Mouse (Mus musculus) brain, embryonic 14.5 days (tissue): Measurements from ENCODE around the gene Prex1. TPM values are rescaled to one million over a fixed set of nuclear protein-coding genes. Genes with fewer than 3 reads are reported as not detected.
A peak's percentile ranks its signal among the peaks of the same experiment; 100 is the strongest.

Experiments
- DNase-seq: peaks from one replicate; pipeline ENCODE4 v3.0.0-alpha.2; 2011; ENCODE audit warnings: low read depth
- CTCF ChIP-seq: fragments of 200-500 bp; IDR thresholded peaks from 2 replicates; pipeline ENCODE4 v1.5.1; 2012; ENCODE audit warnings: inconsistent platforms, mild to moderate bottlenecking, moderate library complexity, borderline replicate concordance; ENCODE audit not compliant: insufficient read depth, insufficient read length; ENCODE audit errors: extremely low read depth
- POLR2A ChIP-seq: fragments of 200-500 bp; IDR thresholded peaks from 2 replicates; pipeline ENCODE4 v1.6.1; 2012; ENCODE audit warnings: mild to moderate bottlenecking, inconsistent platforms, borderline replicate concordance; ENCODE audit not compliant: poor library complexity, insufficient read depth, insufficient read length, severe bottlenecking; ENCODE audit errors: extremely low read depth
- polyA plus RNA-seq: library from polyadenylated mRNA; depleted of rRNA; stranded (reverse); fragments of >200 nt; gene quantifications from 2 replicates; pipeline ENCODE4 v1.2.3, GENCODE M21; 2012

Gene Prex1
- polyA plus RNA-seq, 1 experiment, result 49.4 TPM

DNA sequence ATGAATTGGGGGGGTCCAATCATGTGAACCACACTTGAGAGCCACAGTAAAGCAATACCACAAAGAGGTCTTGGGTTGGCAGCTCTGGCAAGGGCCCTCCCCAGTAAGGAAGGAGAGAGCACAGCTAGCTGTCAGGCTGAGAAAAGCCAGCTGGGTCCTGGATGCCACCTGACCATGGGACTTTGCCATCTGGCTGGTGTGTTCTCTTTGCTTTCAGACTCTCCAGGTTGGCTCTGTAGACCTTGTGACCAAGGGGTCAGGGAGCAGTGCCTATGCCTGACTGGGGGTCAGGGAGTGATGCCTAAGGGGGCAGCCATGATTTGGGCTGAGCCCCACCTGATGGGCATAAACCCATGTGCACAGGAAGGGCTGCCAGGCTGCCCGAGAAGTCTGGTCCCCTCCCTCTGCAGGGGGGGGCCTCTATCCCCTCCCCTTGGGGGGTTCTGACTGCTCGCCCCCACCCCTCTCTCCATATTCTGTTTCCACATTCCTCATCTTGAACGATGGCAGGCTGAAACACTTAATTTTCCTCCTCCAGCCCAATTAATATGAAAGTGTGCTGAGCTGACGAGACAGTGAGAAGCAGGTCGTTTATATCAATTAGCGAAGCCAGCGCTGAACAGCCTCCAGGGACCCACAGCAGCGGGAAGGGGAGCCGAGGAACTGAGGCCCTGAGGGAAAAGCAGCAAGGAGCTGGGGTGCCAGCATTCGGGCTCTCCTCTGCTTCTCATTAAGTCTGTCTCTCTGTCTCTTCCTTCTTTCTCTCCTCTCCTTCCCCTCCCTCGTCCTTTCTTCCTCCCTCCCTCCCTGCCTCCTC lies 172.3 kb downstream of the Prex1 start:
- DNase-seq, result peak; percentile 82
- TF ChIP-seq POLR2A (no peak), CTCF (no peak)

DNA sequence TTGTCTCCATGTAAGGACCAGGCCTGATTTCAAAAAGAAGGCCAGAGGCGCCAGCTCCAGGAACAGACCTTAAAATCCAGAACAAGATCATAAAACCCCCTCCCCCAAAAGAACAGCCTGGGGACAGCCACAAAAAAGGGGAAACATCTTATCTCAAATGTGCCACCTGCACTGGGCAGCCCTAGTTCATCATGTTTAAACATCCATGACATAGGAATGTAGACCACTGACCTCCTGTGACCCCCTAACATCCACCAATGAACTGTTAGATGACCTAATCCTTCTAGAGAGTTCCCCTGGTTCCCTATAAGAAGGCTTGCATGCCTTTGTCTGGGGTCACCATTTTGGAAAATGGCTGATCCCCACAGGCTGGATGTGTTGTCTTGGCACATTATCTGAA lies 173.4 kb downstream of the Prex1 start:
- no peak for TF ChIP-seq CTCF
- no peak for TF ChIP-seq POLR2A
- DNase-seq, result no peak

DNA sequence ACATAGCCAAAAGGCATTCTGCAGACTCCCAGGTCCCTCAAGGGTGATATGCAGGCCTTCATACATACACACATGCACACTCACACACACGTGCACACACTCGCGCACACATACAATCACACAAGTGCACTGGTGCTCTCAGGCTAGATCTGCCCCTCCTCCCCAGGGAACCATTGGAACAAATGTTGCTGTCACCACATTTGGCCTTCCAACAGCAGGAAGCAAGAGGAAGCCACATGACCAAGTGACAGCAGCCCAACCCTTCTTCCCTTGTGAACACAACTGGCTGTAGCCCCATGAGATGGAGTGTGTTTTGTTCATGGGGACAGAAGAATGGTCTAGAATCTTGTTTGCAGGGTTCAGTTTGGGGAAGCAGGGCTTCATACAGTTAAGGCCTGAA lies 176.7 kb downstream of the Prex1 start:
- no peak for DNase-seq

DNA sequence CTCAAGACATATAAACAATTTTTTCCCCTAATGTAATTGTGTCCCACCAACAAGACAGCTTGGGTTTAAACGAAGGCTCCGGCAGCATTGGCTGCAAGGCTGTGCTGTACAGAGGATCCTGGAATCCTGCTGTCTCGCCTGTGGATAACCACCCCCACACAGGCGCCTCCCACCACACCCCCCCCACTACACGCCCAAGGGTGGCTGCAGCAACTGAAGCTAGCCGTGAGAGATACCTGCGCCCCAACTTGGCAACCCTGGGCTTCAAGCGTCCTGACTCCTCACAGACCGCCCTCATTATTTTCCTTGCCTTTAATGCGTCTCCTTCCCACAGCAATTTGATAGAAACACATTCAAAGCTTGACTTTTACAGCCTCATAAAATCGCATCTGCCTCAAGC lies 178.1 kb downstream of the Prex1 start:
- no peak for DNase-seq

More for the DNA sequence above, 176.7 kb downstream of the Prex1 start:
- TF ChIP-seq POLR2A (no peak), CTCF (no peak)

DNA sequence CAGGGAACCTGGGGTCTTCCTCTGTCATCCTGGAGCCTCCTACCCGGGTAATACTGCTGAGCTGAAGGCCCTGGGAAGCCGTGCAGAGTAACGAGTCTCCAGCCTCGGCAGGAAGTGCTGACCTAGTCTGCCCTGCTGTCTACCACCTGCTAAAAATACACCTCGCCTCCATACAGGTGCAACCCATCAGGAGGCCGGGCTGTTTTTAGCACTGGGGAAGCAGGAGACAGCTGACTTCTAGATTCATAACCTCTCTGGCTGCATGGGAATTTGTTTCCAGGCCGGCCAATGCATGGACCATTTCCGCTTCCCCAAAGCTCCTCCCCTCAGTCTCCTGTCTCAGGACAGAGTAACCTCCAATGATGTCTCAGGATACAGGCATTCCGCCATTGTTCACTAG lies 187.4 kb downstream of the Prex1 start:
- TF ChIP-seq CTCF (no peak), POLR2A (no peak)

More for the DNA sequence above, 178.1 kb downstream of the Prex1 start:
- TF ChIP-seq CTCF (no peak), POLR2A (no peak)

DNA sequence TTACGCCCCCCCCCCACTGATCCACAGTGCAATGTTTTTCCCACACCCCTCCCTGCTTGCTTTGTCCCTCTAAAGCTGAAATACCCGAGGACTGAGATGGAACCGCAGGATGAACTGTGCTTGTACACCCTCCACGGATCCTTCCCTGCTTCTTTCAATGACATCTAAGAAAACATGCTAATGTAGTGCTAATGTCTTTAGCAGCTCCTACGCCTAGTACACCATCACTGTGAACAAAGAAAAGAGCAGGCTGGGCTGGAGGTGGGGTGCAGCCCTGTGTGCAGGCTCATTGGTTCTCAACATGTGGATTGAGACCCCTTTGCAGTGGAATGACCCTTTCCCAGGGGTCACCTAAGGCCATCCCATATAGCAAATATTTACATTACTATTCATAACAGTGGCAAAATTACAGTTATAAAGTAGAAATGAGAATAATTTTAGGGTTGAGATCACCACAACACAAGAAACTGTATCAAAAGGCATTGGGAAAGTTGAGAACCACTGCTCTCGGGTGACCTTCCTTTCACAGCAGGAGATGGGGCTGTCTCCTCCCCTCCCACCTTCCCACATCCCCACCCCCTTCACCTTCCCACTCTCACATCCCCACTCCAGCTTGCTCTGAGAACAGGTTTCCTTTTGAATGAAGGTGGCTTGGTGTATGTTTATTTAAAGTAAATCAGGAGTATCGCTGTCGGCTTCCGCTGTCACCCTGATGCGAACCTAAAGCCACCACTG lies 190.3 kb downstream of the Prex1 start:
- DNase-seq, result no peak

More for the DNA sequence above, 187.4 kb downstream of the Prex1 start:
- no peak for DNase-seq

DNA sequence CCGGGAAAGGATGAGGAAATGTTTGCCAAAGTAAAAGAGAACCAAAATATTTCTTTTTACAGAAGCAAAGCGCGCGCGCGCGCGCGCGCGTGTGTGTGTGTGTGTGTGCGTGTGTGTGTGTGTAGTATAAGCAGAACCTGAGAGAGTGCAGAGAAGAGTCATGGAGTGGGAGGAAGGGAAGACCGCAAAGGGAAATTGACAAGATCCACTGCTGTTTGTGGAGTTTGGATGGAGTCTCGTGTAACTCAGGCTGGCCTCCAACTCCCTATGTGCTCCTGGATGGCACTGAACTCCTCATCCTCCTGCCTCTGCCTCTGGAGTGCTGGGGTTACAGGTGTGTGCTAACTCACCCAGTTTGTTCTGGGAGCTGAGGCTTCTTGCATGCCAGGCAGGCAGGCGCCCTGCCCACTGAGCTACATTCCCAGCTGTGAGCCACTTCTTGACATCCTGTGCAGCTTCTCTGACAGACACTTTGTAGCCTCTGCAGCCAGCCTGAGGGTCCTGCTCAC lies 191.0 kb downstream of the Prex1 start:
- TF ChIP-seq POLR2A, result no peak
- TF ChIP-seq CTCF, result no peak
- no peak for DNase-seq

More for the DNA sequence above, 190.3 kb downstream of the Prex1 start:
- TF ChIP-seq CTCF (no peak), POLR2A (no peak)

DNA sequence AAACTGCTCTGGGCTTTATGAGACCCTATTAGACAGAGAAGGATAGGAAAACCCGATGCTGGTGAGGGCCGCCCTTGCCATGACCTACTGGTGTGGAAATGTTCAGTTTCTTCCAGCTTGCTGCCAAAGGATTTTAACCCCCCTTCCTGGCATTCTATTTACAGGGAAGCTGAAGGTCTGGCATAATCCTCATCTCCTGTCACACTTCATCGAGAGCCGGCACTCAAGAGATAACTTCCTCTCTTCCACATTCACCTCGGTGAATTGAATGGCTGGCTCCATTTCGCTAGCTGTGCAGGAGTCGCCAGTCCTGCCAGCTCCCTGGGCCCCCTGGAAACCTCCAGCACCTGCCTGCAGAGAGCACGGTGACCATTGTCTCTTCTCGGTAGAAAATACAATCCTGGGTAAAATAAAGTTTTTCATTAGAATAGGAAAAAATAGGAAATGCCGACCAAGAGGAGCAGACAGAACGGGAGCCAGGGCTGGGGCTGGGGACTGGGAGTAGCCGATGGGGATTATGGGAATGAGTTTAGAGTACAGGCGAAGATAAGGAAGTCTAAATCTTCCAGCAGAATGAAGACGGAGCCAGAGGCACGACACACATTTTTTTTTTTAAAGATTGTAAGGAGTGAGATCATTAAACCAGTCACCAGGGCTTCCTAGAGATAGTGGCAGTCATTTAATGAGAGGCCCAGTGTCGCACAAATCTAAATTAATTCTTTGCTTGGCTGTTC lies 191.6 kb downstream of the Prex1 start:
- TF ChIP-seq CTCF, result no peak
- TF ChIP-seq POLR2A, result no peak
- peak; percentile 53 for DNase-seq

DNA sequence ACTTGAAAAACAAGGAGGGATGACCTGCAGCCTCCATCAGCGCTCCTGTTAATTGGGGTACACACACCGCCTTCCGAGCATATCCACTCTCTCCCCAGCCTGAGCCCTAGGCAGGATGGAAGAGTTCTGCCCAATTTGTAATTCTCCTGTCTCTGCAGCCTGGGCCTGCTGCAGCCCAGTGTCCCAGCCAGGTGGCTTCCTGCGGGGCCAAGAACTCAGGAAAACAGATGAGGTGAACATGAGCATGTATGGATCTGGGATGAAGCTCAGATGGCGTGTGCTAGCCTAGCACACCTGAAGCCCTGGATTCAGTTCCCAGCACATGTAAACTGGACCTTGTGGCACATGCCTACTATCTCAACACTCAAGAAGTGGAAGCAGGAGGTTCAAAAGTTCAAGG lies 192.2 kb downstream of the Prex1 start:
- TF ChIP-seq CTCF (no peak), POLR2A (no peak)
- DNase-seq, result no peak

DNA sequence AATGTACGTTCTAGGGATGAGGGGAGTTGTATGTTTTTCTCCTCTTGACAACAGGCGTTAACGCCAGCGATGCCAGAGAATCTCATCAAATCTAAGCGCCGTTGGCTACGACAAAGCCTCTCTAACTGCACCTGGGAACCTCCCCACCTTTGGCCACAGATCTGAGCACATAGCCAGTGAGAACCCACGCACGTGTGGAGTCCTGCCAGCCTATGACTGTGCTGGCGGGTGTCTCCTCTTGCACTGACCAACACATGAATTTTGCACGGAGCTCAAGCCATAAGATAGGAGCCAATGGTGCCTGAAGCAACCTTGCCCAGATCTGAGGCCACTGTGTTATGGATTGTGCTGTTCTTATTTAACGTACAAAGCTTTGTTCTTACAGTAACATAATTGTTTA lies 193.1 kb downstream of the Prex1 start:
- no peak for DNase-seq
- TF ChIP-seq CTCF (no peak), POLR2A (no peak)

DNA sequence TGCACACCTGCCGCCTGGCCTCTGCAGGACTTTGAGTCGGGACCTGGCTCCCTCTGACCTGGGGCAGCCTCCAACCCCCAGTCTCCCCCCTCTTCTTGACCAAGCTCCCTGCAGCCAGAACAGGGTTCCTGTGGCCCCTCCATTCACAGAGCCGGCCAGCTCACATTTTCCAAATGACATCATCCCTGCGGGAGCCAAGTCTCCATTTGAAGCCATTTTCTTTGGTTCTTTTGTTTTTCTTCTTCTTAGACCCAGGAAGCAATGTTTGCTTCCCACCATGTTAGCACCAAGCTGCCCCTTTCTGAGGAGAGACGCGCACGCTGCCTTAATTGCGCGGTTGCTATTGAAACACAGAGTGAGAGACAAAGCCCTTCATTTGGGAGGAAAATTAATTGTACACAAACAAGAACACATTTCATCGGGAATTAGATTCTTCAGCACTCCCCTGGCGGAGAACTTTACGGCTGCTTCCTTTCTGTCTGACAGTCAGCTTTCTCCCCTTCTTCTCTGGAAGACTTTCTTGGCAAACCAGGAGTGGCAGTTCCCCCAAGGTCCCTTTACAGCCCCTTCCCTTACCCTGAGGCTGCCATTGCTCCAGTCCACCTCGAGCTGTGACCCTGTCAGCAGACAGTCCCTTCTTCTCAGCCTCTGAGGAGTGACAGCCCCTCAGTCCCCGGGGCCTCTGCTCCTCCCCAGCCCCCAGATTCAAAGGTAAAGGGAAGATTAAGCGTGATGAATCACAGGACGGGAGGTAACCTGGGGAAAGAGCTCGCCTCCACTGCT lies 196.0 kb downstream of the Prex1 start:
- DNase-seq, result peak; percentile 93
